Mouse (Mus musculus) ES-Bruce4 (cell line): Measurements from ENCODE around the gene Apmap.

Source experiments
- CTCF ChIP-seq: IDR thresholded peaks from one replicate; pipeline ENCODE4 v1.8.1; 2011; ENCODE audit warnings: low read depth, low read length
- EP300 ChIP-seq: IDR thresholded peaks from 2 replicates; pipeline ENCODE4 v1.6.1; 2011; ENCODE audit warnings: low read depth, low read length; ENCODE audit not compliant: insufficient read depth
- POLR2A ChIP-seq: IDR thresholded peaks from one replicate; pipeline ENCODE4 v1.8.1; 2011; ENCODE audit warnings: low read length; ENCODE audit not compliant: insufficient read depth

GRCm38 (mm10) chr2:150624926-150625325 is 16.6 kb upstream of the Apmap start:
- TF ChIP-seq EP300 = no peak
- TF ChIP-seq CTCF = no peak
- no peak for TF ChIP-seq POLR2A
